Mouse (Mus musculus) T-helper 1 cell (primary cell): ENCODE results near the gene Cacna1i.

Experiments used
- in situ Hi-C: fragments of 300-600 bp; cut with MboI, MseI; formaldehyde crosslinking; loops from one replicate; pipeline ENCODE4 v1.15.1; 2025; ENCODE audit warnings: high pct_unique_total_duplicates

Cacna1i gene

GRCm38 (mm10) chr15:80271858-80272396 lies 15.1 kb upstream of the Cacna1i start:
- in situ Hi-C loops, result no loop called here

- in situ Hi-C loops, result no loop called here
These were observed 9.9 kb upstream of the Cacna1i start for GRCm38 (mm10) chr15:80277107-80277506.

- in situ Hi-C loops, result no loop called here
These were observed 9.4 kb upstream of the Cacna1i start for GRCm38 (mm10) chr15:80277625-80278024.

GRCm38 (mm10) chr15:80278121-80278759 lies 8.8 kb upstream of the Cacna1i start:
- in situ Hi-C loops, result no loop called here

GRCm38 (mm10) chr15:80279053-80279452 lies 8.0 kb upstream of the Cacna1i start:
- in situ Hi-C loops, result no loop called here

GRCm38 (mm10) chr15:80280646-80281045 lies 6.4 kb upstream of the Cacna1i start:
- in situ Hi-C loops, result loop anchor here (5.0 kb wide), 1 partner anchor 417 kb away; no protein-coding TSS in a partner anchor

- in situ Hi-C loops, result no loop called here
These were observed 998 bp downstream of the Cacna1i start for GRCm38 (mm10) chr15:80288036-80288435.

- in situ Hi-C loops, result no loop called here
These were observed 2.4 kb downstream of the Cacna1i start for GRCm38 (mm10) chr15:80289436-80289835.

- in situ Hi-C loops, result no loop called here
These were observed 10.1 kb downstream of the Cacna1i start for GRCm38 (mm10) chr15:80297146-80297545.

- in situ Hi-C loops, result no loop called here
These were observed 16.7 kb downstream of the Cacna1i start for GRCm38 (mm10) chr15:80303779-80304178.

- in situ Hi-C loops, result no loop called here
These were observed 17.1 kb downstream of the Cacna1i start for GRCm38 (mm10) chr15:80304188-80304587.

GRCm38 (mm10) chr15:80306146-80306545 lies 19.1 kb downstream of the Cacna1i start:
- in situ Hi-C loops, result no loop called here

GRCm38 (mm10) chr15:80314731-80315130 lies 27.7 kb downstream of the Cacna1i start:
- in situ Hi-C loops, result no loop called here

- in situ Hi-C loops, result no loop called here
These were observed 30.1 kb downstream of the Cacna1i start for GRCm38 (mm10) chr15:80316966-80317634.

- in situ Hi-C loops, result no loop called here
These were observed 30.9 kb downstream of the Cacna1i start for GRCm38 (mm10) chr15:80317841-80318530.

- in situ Hi-C loops, result no loop called here
These were observed 31.7 kb downstream of the Cacna1i start for GRCm38 (mm10) chr15:80318543-80319255.

- in situ Hi-C loops, result no loop called here
These were observed 32.3 kb downstream of the Cacna1i start for GRCm38 (mm10) chr15:80319315-80319714.

GRCm38 (mm10) chr15:80319921-80320320 lies 32.9 kb downstream of the Cacna1i start:
- in situ Hi-C loops, result no loop called here

GRCm38 (mm10) chr15:80325207-80325606 lies 38.2 kb downstream of the Cacna1i start:
- in situ Hi-C loops, result no loop called here

GRCm38 (mm10) chr15:80325756-80326155 lies 38.7 kb downstream of the Cacna1i start:
- in situ Hi-C loops, result no loop called here

- in situ Hi-C loops, result no loop called here
These were observed 39.9 kb downstream of the Cacna1i start for GRCm38 (mm10) chr15:80326947-80327346.
